Mouse (Mus musculus): Measurements from ENCODE around the gene Wdr53. TPM values are rescaled to one million over a fixed set of nuclear protein-coding genes. Genes with fewer than 3 reads are reported as not detected.
"Not testable (repeated sequence)": the region's sequence is repeated elsewhere in the genome, so short reads cannot be mapped to it uniquely, and the experiment has no call there.

Gene Wdr53
- total and polyA plus RNA-seq, 2 experiments from 2014 or later, result 5.8 to 10.3 TPM

DNA sequence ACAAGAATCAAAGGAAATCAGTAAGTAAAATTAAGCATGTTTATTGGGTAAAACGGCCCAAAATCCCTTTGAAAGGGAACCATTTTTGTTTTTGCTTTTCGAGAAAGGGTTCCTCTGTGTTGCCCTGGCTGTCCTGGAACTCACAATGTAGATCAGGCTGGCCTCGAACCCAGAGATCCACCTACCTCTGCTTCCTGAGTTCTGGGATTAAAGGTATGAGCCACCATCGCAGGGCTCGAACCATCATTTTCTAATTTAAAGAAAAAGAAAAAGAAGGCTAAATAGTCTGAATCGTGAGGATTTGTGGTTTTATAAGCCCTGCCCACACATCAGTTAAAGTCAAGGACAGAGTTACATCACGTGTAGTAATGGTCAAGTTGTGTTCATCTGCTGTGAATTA lies 31.4 kb downstream of the Wdr53 start:
- H3K27me3 ChIP-seq (ENCODE audit: control insufficient read depth, insufficient read depth, low read length), result no peaks in the 10 kb centered on the region
- peak overlapping the region; percentile 88 for H3K9ac ChIP-seq (replicated peaks; ENCODE audit: low read depth, low read length)
- peak overlapping the region; percentile 66 for H3K4me2 ChIP-seq (ENCODE audit: low read depth, low read length)
- peak overlapping the region; percentile 97; the same call in 1 of the 2 replicates for H3K27ac ChIP-seq (ENCODE audit: low read depth)
- 45% methylated on average over 7 of the region's 7 CpGs for WGBS
- TF ChIP-seq EP300 (IDR thresholded peaks at IDR 0.05; ENCODE audit: low read depth), result no peak
- TF ChIP-seq CTCF (IDR thresholded peaks at IDR 0.05; ENCODE audit: low read depth), result no peak
- peaks cover 18% of the 10 kb centered on the region for H3K36me3 ChIP-seq (replicated peaks; ENCODE audit: control insufficient read depth, insufficient read depth, low read length)
- H3K4me3 ChIP-seq (ENCODE audit: low read depth, low read length), result peak overlapping the region; percentile 94
- peaks cover 15% of the 10 kb centered on the region; the same call in 1 of the 2 replicates for H3K4me1 ChIP-seq (ENCODE audit: control insufficient read depth, insufficient read depth)
- DNase-seq (ENCODE audit: low spot score) (no peak), ATAC-seq (ENCODE audit: insufficient read depth, low read depth) (no peak)
- 0 out of 2 replicates have a peak, but pooled peaks cover 3% of the 10 kb centered on the region for H3K9me3 ChIP-seq (replicated peaks; ENCODE audit: control insufficient read depth, low read length)

DNA sequence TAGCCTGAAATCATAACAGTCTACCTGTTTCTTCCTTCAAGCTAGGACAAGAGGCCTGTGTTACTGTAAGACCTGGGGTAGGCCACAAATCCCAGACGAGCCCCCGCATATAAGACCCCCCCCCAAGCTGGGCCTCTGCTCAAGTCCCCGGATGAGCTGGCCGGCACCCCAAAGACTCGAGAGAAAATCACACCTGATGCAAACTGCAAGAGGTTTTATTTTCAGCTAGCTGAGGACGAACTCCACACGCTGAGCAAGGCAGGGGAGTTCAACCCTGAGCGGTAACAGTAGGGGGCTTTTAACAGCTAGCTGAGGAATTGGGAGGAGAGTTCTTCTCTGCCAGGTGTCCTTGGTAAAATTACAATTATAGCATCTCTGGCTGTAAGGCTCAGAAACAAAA lies 33.2 kb downstream of the Wdr53 start:
- H3K4me3 ChIP-seq (ENCODE audit: low read depth, low read length), result no peak overlapping the region
- H3K9ac ChIP-seq (replicated peaks; ENCODE audit: low read depth, low read length), result no peak overlapping the region
- WGBS, result 98% methylated on average over 8 of the region's 8 CpGs

DNA sequence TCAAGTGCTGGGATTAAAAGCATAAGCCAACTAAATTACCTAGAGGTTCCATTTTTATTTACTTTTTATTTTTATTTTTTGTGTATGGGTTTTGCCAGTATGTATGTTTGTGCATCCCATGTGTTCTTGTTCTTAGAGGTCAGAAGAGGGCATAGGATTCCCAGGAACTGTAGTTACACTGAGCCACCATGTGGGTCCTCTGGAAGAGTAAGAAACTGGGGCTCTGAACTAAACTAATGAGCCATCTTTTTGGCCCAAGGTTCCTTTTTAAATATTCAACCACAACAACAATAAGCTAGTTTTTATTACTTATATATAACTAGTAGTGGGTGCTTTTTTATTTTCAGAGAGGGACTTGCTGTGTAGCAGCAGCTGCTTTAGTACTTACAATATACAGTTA lies 35.6 kb downstream of the Wdr53 start:
- H3K9me3 ChIP-seq (replicated peaks; ENCODE audit: control insufficient read depth, low read length), result 0 out of 2 replicates have a peak, but pooled peaks cover 3% of the 10 kb centered on the region
- H3K4me1 ChIP-seq (ENCODE audit: control insufficient read depth, insufficient read depth), result peaks cover 11% of the 10 kb centered on the region; the same call in 1 of the 2 replicates
- no peak for TF ChIP-seq EP300 (IDR thresholded peaks at IDR 0.05; ENCODE audit: low read depth)
- TF ChIP-seq CTCF (IDR thresholded peaks at IDR 0.05; ENCODE audit: low read depth), result no peak
- no peak for DNase-seq (ENCODE audit: low spot score)
- H3K27me3 ChIP-seq (ENCODE audit: control insufficient read depth, insufficient read depth, low read length), result no peaks in the 10 kb centered on the region
- no peak for ATAC-seq (ENCODE audit: insufficient read depth, low read depth)
- no peak overlapping the region for H3K9ac ChIP-seq (replicated peaks; ENCODE audit: low read depth, low read length)
- peaks cover 53% of the 10 kb centered on the region for H3K36me3 ChIP-seq (replicated peaks; ENCODE audit: control insufficient read depth, insufficient read depth, low read length)
- H3K4me3 ChIP-seq (ENCODE audit: low read depth, low read length), result no peak overlapping the region
- H3K27ac ChIP-seq (ENCODE audit: low read depth), result no peak overlapping the region
- H3K4me2 ChIP-seq (ENCODE audit: low read depth, low read length), result no peak overlapping the region

More for the DNA sequence above, 33.2 kb downstream of the Wdr53 start:
- H3K27me3 ChIP-seq (ENCODE audit: control insufficient read depth, insufficient read depth, low read length), result no peaks in the 10 kb centered on the region
- no peak overlapping the region for H3K27ac ChIP-seq (ENCODE audit: low read depth)
- H3K36me3 ChIP-seq (replicated peaks; ENCODE audit: control insufficient read depth, insufficient read depth, low read length), result peaks cover 36% of the 10 kb centered on the region
- ATAC-seq (ENCODE audit: insufficient read depth, low read depth) (no peak), DNase-seq (ENCODE audit: low spot score) (no peak)
- H3K9me3 ChIP-seq (replicated peaks; ENCODE audit: control insufficient read depth, low read length), result 0 out of 2 replicates have a peak, but pooled peaks cover 3% of the 10 kb centered on the region
- H3K4me2 ChIP-seq (ENCODE audit: low read depth, low read length), result no peak overlapping the region
- H3K4me1 ChIP-seq (ENCODE audit: control insufficient read depth, insufficient read depth), result peaks cover 15% of the 10 kb centered on the region; the same call in 1 of the 2 replicates
- TF ChIP-seq CTCF (IDR thresholded peaks at IDR 0.05; ENCODE audit: low read depth) (no peak), EP300 (IDR thresholded peaks at IDR 0.05; ENCODE audit: low read depth) (no peak)

DNA sequence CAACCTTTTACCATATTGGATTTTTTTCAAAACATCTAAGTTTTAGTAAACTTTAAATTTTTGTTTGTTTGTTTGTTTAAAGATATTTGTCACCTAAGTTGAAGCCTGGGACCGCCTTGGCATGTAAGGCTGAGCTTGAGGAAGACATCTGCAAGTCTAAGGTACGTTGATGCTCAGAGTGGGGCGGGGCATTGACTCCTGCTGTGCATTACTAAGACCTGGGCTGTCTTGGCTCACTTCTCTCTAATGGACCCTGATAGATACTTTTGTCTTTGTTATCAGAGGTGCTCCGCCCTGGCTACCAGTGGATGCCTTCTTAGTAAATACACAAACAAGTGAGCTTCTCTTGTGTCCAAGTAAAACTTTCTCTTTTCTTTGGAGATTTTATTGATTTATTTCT lies 44.8 kb downstream of the Wdr53 start:
- no peaks in the 10 kb centered on the region for H3K9me3 ChIP-seq (replicated peaks; ENCODE audit: control insufficient read depth, low read length)
- H3K4me2 ChIP-seq (ENCODE audit: low read depth, low read length), result no peak overlapping the region
- no peaks in the 10 kb centered on the region for H3K27me3 ChIP-seq (ENCODE audit: control insufficient read depth, insufficient read depth, low read length)
- ATAC-seq (ENCODE audit: insufficient read depth, low read depth) (no peak), DNase-seq (ENCODE audit: low spot score) (no peak)
- no peaks in the 10 kb centered on the region for H3K4me1 ChIP-seq (ENCODE audit: control insufficient read depth, insufficient read depth)
- WGBS, result 97% methylated on average over 4 of the region's 4 CpGs
- TF ChIP-seq CTCF (IDR thresholded peaks at IDR 0.05; ENCODE audit: low read depth) (no peak), EP300 (IDR thresholded peaks at IDR 0.05; ENCODE audit: low read depth) (no peak)
- peaks cover 47% of the 10 kb centered on the region for H3K36me3 ChIP-seq (replicated peaks; ENCODE audit: control insufficient read depth, insufficient read depth, low read length)
- H3K4me3 ChIP-seq (ENCODE audit: low read depth, low read length), result no peak overlapping the region
- H3K9ac ChIP-seq (replicated peaks; ENCODE audit: low read depth, low read length), result no peak overlapping the region
- H3K27ac ChIP-seq (ENCODE audit: low read depth), result no peak overlapping the region

DNA sequence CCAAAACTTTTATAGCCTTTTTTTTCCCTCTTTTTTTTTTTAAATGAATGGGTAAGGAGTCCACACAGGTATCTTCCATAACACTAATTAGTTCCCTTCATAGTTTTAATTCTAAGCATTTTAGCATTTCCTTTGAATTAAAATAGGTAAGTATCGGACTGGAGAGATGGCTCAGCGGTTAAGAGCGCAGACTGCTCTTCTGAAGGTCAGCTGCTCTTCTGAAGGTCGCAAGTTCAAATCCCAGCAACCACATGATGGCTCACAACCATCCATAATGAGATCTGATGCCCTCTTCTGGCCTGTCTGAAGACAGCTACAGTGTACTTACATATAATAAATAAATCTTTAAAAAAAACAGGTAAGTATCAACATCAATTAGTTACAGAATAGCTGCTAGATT lies 52.6 kb downstream of the Wdr53 start:
- H3K9me3 ChIP-seq (replicated peaks; ENCODE audit: control insufficient read depth, low read length); H3K4me1 ChIP-seq (ENCODE audit: control insufficient read depth, insufficient read depth); H3K27ac ChIP-seq (ENCODE audit: low read depth); H3K27me3 ChIP-seq (ENCODE audit: control insufficient read depth, insufficient read depth, low read length); H3K9ac ChIP-seq (replicated peaks; ENCODE audit: low read depth, low read length); ATAC-seq (ENCODE audit: insufficient read depth, low read depth); H3K4me3 ChIP-seq (ENCODE audit: low read depth, low read length); H3K4me2 ChIP-seq (ENCODE audit: low read depth, low read length); DNase-seq (ENCODE audit: low spot score): not testable (repeated sequence)
- 94% methylated on average over 4 of the region's 4 CpGs for WGBS
- peaks cover 52% of the 10 kb centered on the region for H3K36me3 ChIP-seq (replicated peaks; ENCODE audit: control insufficient read depth, insufficient read depth, low read length)

DNA sequence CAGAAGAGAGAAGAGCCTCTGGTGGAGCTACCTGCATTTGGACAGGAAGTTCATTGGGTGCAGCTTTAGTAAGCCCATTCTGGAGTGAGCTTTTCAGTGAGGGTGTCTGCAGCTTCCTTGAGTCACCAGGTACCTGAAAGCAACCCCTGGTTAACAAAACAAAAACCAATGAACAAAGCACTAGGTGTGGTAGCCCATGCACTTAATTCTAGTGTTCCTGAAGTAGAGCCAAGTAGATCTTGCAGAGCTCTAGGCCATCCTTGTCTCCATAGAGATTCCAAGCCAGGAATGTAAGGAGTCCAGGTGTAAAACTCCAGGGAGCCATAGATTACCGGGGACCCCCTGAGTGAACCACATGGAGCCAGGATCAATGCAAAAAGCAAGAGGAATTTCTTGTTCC lies 56.0 kb downstream of the Wdr53 start:
- Histone ChIP-seq H3K4me2 (ENCODE audit: low read depth, low read length) (no peak overlapping the region), H3K4me1 (ENCODE audit: control insufficient read depth, insufficient read depth) (no peaks in the 10 kb centered on the region), H3K9ac (replicated peaks; ENCODE audit: low read depth, low read length) (no peak overlapping the region), H3K27ac (ENCODE audit: low read depth) (no peak overlapping the region), H3K9me3 (replicated peaks; ENCODE audit: control insufficient read depth, low read length) (no peaks in the 10 kb centered on the region), H3K36me3 (replicated peaks; ENCODE audit: control insufficient read depth, insufficient read depth, low read length) (peaks cover 27% of the 10 kb centered on the region), H3K4me3 (ENCODE audit: low read depth, low read length) (no peak overlapping the region), H3K27me3 (ENCODE audit: control insufficient read depth, insufficient read depth, low read length) (no peaks in the 10 kb centered on the region)
- TF ChIP-seq CTCF (IDR thresholded peaks at IDR 0.05; ENCODE audit: low read depth), result no peak
- TF ChIP-seq EP300 (IDR thresholded peaks at IDR 0.05; ENCODE audit: low read depth), result no peak
- DNase-seq (ENCODE audit: low spot score) (no peak), ATAC-seq (ENCODE audit: insufficient read depth, low read depth) (no peak)
- 56% methylated on average over 1 of the region's 1 CpGs for WGBS

Measured in heart, postnatal 0 days (tissue).